Mouse (Mus musculus) spleen, adult 18-20 months (tissue): ENCODE measurements at regions not wholly inside any gene's neighbourhood (a gene's known extent, or its start where the extent isn't known, plus 50 kb on each side); places are given as distances from the start of the nearest gene placed in this dataset.
A peak's percentile ranks its signal among the peaks of the same experiment; 100 is the strongest.
"Not testable (repeated sequence)": the region's sequence is repeated elsewhere in the genome, so short reads cannot be mapped to it uniquely, and the experiment has no call there.

Experiments
- DNase-seq, 2 experiments: peaks; one replicate each; pipeline ENCODE4 v3.0.0; 2022; ENCODE audit warnings: mixed read lengths in 2 of 2

DNA sequence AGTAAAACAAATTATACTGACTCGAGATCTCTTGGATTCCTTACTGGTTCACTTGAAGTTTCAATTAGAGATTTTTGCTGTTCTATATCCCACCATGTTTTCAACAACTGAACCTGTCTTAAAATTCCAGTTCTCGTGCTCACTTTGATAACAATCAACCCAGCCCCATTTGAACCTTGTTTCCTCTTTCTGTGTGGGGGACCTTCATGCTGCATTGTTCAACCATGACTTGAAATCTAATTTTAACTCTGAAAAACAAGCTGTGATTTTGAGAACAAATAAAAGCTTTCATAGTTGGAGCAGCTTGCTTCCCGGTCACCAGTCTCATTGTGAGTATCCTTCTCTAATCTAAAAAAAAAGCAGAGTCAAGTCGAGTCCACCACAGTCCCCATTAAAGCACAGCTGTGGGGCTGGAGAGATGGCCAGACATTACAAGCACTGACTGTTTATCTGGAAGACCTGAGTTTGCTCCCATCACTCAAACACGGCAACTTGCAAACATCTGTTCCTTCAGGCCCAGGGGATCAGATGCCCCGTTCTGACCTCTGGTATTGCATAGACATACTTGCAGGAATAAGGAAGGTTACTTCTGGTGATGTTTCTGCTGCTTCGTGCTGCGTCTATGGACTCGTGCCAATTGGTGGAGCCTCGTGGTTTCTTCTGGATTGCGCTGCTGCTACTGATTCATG is 251.7 kb downstream of the Diras2 start:
- DNase-seq, result peak in 1 of 2 experiments; percentile 24

DNA sequence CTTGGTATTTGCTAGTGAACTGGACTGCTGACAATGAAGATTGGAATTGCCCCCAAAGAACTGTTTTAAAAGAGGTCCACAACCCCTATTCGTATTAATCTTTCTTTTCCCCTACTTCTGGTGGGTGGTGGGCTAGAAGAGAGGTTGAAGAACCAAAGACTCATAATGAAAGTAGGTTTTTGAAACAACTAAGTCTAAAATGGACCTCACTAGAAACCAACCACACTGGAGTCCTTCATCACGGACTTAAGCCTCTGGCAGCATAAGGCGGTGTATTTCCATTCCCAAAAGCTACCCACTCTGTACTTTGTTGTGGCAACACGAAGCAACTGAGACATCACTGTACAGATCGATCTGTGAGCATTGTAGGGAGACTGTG is 251.1 kb downstream of the Diras2 start:
- no peak for DNase-seq

DNA sequence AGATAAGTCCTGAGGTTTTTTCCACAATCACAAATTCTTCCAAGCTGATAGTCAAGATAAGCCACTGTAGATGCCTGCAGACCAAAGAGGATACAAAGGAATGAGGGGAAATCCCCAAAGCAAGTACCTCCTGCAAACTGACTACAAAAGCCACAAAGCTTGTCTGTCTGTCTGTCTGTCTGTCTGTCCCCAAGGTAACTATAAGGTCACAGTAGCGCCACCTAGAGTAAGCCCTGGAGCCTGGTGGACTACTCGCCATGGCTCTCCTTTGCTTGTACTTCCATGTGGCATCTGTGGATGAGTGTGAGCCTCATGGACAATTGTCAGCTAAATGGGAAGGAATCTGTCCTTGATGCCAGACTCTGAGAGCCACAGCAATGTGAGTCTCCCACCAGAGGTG is 249.8 kb downstream of the Diras2 start:
- DNase-seq, result no peak

GRCm38 (mm10) chr13:52282500-52282899 is 248.6 kb downstream of the Diras2 start:
- DNase-seq, result no peak

- peak in 1 of 2 experiments; percentile 28 for DNase-seq
Measured at GRCm38 (mm10) chr13:52283456-52283855, 247.6 kb downstream of the Diras2 start.

DNA sequence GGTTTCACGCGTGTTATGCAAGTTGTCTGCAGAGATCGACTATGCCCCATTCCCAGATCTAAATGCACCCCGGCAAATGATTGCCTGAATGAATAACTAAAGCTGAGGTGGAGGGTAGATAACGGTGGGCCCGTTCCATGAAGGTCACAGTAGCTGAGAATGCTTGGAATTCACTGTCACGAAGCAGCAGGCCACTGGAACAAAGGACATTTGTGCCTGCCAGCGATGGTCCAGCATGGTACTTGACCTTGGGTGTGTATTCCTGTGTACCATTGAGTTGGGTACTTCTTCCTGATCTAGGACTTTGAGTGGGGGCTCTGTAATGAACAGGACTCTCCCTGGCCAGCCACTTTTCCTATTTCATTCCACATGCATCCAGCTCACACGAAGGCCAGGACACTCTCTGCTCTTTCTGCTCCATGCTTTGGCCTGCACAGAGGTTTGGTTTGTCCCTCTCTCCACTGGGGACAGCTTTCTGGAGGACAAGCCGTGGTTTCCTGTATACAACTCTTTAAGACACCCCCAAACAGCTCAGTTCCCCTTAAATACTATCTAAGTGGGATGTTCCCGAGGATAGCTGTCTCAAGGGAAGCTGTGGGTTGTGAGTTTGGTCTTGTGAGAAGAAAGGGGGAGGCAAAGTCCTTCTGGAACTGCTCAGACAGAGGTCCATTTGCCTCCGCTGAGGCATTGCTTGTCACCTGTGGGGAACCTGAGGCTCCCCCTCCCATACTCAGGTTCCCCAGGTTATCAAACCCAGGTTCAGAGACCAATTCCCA is 246.9 kb downstream of the Diras2 start:
- DNase-seq, result no peak

DNA sequence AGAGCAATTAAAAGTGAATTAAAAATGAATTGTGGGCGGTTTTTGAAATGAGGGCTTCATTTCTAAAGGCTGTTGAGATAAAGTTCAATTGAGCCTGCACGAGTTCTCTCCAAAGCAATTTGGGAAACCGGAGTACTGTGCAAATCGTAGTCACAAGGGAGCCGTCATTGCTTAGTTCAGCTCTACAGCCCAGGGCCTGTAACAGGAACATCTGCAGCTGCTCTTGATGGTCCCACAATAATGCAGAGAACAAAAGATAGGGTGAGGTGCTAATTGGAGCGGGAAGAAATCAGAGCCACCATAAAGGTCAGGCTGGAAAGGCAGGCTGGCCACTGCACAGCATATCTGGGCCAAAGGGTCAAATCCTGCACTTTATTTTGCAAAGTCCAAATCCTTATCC is 242.7 kb downstream of the Diras2 start:
- no peak for DNase-seq

- DNase-seq, result no peak
Measured at GRCm38 (mm10) chr13:52295847-52296246, 235.2 kb downstream of the Diras2 start.

DNA sequence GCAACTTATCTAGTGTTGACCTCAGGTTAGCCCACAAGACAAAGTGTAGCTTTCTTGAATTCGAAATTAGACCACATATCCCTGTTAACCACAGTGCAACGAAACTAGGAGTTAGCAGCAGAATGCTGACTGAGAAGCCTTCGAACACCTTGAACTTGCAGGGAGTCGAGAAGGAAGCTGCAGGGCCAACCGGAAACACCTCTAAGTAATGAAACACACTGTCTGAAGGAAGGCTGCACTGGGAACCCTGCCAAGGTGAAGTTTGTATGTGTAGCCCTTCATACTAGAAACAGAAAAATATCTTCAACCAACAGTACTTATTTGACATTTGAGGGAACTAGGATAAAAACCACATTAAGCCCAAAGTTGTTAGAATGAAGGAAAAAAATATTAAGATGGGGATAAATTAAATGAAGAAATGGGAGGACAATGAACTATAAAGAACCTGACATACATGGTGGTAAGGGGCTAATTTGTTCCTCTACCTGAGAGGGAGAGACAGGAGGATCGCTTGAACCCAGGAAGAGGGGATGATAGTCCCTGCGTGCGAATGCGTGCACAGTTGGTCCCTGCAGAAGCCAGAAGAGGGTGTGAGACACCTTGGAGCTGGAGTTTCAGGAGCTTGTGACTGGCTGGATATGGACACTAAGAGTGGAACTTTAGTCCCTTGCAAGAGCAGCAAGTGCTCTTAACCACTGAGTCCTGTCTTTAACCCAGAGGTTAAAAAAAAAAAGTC is 234.4 kb downstream of the Diras2 start:
- no peak for DNase-seq

DNA sequence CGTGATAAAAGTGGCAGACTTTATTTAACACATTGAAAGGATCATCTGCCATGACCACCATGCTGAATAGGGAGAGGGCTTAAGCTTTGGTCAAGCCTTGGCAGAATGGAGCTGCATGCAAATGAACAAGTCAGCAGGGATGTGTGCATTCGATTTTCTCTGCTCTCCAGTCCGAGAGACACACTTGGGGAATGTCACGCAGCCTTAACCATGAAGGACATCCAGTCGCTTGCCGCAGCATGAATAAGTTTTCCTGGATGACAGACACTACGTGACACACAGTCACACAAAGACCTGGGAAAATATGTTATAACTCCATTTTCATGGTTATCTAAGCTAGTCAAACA is 233.8 kb downstream of the Diras2 start:
- DNase-seq, result no peak

GRCm38 (mm10) chr13:52298362-52298761 is 232.7 kb downstream of the Diras2 start:
- no peak for DNase-seq

DNA sequence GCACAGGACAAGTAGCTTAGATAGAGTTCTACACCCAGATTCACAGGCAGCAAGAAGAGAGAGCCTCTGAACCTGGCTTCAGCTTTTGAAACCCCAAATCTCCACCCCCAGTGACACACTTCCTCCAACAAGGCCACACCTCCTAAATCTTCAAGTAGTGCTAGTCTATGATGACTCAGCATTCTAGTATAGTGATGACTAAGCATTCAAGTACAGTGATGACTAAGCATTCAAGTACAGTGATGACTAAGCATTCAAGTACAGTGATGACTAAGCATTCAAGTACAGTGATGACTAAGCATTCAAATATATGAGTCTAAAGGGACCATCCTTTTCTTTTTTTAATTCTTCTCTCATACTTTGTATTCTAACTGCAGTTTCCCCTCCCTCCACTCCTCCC is 225.8 kb downstream of the Diras2 start:
- not testable (repeated sequence) for DNase-seq

DNA sequence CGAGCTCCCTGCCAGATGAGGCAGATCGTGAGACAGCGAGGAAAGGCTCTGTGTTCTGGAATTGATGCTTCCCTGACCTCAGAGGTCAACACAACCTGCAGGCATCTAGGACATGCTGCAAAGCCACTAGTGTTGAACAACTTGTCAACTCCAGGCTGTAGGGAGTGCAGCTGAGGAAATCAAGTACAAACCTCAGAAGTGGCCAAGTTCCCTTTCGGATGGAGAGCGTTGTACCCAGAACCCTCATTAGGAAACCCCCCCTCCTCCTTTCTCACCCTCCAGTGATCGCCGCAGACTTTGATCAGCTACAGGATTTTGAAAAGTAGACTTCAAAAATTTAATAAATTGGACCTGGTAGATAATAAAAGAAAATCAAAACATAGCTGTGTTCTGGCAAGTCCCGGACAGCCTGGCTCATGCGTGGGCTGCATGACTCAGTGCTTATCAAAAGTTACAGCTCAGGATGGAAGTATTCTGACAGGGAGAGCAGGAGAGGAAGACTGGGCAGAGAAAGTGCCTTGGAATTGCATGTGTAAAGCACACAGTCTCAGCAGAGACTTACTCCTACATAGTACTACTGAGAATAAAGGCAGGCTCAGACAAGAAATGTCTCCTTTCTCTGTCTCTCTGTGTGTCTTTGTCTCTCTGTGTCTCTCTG is 224.2 kb downstream of the Diras2 start:
- DNase-seq, result no peak

- no peak for DNase-seq
Measured at GRCm38 (mm10) chr13:52310954-52311353, 220.1 kb downstream of the Diras2 start.

- no peak for DNase-seq
Measured at GRCm38 (mm10) chr13:52318276-52318675, 212.8 kb downstream of the Diras2 start.

- DNase-seq, result no peak
Measured at GRCm38 (mm10) chr13:52323691-52324090, 207.4 kb downstream of the Diras2 start.

- DNase-seq, result not testable (repeated sequence)
Measured at GRCm38 (mm10) chr13:52324378-52324777, 206.7 kb downstream of the Diras2 start.

- DNase-seq, result not testable (repeated sequence)
Measured at GRCm38 (mm10) chr13:52325647-52326046, 205.4 kb downstream of the Diras2 start.

- DNase-seq, result no peak
Measured at GRCm38 (mm10) chr13:52327734-52328133, 203.3 kb downstream of the Diras2 start.

GRCm38 (mm10) chr13:52328766-52329165 is 202.3 kb downstream of the Diras2 start:
- no peak for DNase-seq

GRCm38 (mm10) chr13:52331068-52331467 is 200.0 kb downstream of the Diras2 start:
- no peak for DNase-seq

- no peak for DNase-seq
Measured at GRCm38 (mm10) chr13:52334962-52335361, 196.1 kb downstream of the Diras2 start.

GRCm38 (mm10) chr13:52337936-52338335 is 193.1 kb downstream of the Diras2 start:
- no peak for DNase-seq
